Mouse (Mus musculus) embryonic fibroblast, embryonic 13.5 days (primary cell): ENCODE data around the gene 2310057M21Rik.

ENCODE experiments used
- CTCF ChIP-seq: IDR thresholded peaks from 2 replicates; pipeline ENCODE4 v1.5.1; 2011; ENCODE audit warnings: mild to moderate bottlenecking, control low read depth, low read length, moderate library complexity, borderline replicate concordance; ENCODE audit not compliant: insufficient read depth
- POLR2A ChIP-seq: IDR thresholded peaks from 2 replicates; pipeline ENCODE4 v1.6.1; 2011; ENCODE audit warnings: low read depth, mild to moderate bottlenecking, control low read depth, low read length, moderate library complexity

- TF ChIP-seq POLR2A = no peak
- TF ChIP-seq CTCF = no peak
Observed at GRCm38 (mm10) chr7:131318340-131318739, 44.2 kb downstream of the 2310057M21Rik start.
